Mouse (Mus musculus): ENCODE measurements around the gene Itga4. TPM values are rescaled to one million over a fixed set of nuclear protein-coding genes. Genes with fewer than 3 reads are reported as not detected.

The Itga4 gene
- total and polyA plus RNA-seq, 3 experiments, result 22.7 to 97.5 (median 48.9) TPM

DNA sequence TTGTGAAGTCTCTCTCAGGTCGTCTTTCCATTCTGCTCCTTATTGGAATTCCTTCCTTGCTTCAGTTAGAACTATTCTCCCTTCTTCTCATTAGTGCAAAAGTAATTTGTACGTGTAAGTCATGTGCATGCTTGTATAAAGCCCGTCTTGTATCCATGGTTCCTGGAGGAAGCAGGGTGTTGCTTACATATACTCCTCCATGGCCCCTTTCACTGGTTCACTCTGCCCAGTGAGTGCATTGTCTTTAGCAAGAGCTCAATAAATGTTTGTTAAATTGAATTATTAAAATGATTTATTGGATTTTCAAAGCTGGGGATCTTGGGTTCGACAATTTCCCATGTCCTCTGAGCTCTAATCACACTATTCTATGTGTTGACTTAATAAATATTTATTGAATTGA is 29.0 kb downstream of the Itga4 start:
- H3K36me3 ChIP-seq (ENCODE audit: control insufficient read depth in 1 of 2, insufficient read depth in 2 of 2, low read length in 2 of 2), result peaks cover 3 to 89% of the 10 kb centered on the region in 2 experiments; a peak in 3 of 4 replicates

DNA sequence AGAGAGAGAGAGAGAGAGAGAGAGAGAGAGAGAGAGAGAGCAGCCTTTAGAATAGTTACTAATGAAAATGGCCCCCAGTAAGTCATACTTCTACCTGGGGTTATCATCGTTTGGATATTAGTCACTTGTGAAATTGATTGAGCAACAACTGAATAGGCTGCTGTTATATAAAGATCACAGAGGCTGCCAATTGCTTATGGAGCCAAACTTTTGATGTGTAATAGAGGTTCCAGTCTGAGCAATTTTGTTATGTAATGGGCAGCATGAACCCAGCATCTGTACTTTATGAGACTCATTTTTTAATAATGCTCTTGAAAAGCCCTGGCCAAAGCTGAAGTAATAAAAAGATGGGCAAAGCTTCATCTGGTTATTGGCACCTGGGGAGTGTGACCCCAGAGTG is 34.9 kb downstream of the Itga4 start:
- H3K27me3 ChIP-seq (ENCODE audit: control insufficient read depth in 1 of 2, insufficient read depth in 2 of 2, low read length in 2 of 2), result no peaks in the 10 kb centered on the region
- no peak for DNase-seq (ENCODE audit: low read depth, low spot score)
- H3K36me3 ChIP-seq (ENCODE audit: control insufficient read depth in 1 of 2, insufficient read depth in 2 of 2, low read length in 2 of 2), result peaks cover 0 to 70% of the 10 kb centered on the region in 2 experiments; a peak in 3 of 4 replicates
- H3K9ac ChIP-seq (ENCODE audit: control insufficient read depth, low read depth, low read length, poor library complexity, severe bottlenecking), result no peak overlapping the region
- H3K4me1 ChIP-seq (ENCODE audit: control insufficient read depth in 1 of 2, insufficient read depth in 2 of 2, low read length in 2 of 2), result no peaks in the 10 kb centered on the region
- TF ChIP-seq RAD21 (IDR thresholded peaks at IDR 0.05; ENCODE audit: low read depth, low read length) (no peak), JUND (IDR thresholded peaks at IDR 0.05; ENCODE audit: low read depth, low read length) (no peak), MYC (IDR thresholded peaks at IDR 0.05; ENCODE audit: low read depth, low read length) (no peak), SMC3 (IDR thresholded peaks at IDR 0.05; ENCODE audit: low read depth, low read length) (no peak), ELF1 (IDR thresholded peaks at IDR 0.05; ENCODE audit: low read depth, low read length) (no peak), NELFE (IDR thresholded peaks at IDR 0.05; ENCODE audit: low read depth, low read length) (no peak), ETS1 (IDR thresholded peaks at IDR 0.05; ENCODE audit: low read depth, low read length) (no peak), E2F4 (IDR thresholded peaks at IDR 0.05; ENCODE audit: borderline replicate concordance, low read depth, low read length) (no peak), MAZ (IDR thresholded peaks at IDR 0.05; ENCODE audit: low read depth, low read length) (no peak), TAL1 (IDR thresholded peaks at IDR 0.05; ENCODE audit: low read length) (no peak), CHD1 (IDR thresholded peaks at IDR 0.05; ENCODE audit: low read depth, low read length) (no peak), MYB (IDR thresholded peaks at IDR 0.05; ENCODE audit: low read depth, low read length) (no peak)
- no peak overlapping the region for H3K27ac ChIP-seq (ENCODE audit: control insufficient read depth, low read depth, low read length)
- no peak overlapping the region for H3K4me3 ChIP-seq (ENCODE audit: control insufficient read depth in 1 of 2, insufficient read depth in 1 of 2, low read depth in 2 of 2, low read length in 2 of 2)
- no peaks in the 10 kb centered on the region for H3K9me3 ChIP-seq (replicated peaks; ENCODE audit: insufficient read depth, low read length)
- H3K79me2 ChIP-seq (ENCODE audit: control insufficient read depth, insufficient read depth, low read length, poor library complexity), result no peaks in the 10 kb centered on the region

More for the DNA sequence above, 29.0 kb downstream of the Itga4 start:
- H3K4me1 ChIP-seq (ENCODE audit: control insufficient read depth in 1 of 2, insufficient read depth in 2 of 2, low read length in 2 of 2), result no peaks in the 10 kb centered on the region
- no peaks in the 10 kb centered on the region for H3K79me2 ChIP-seq (ENCODE audit: control insufficient read depth, insufficient read depth, low read length, poor library complexity)
- TF ChIP-seq CTCF (IDR thresholded peaks at IDR 0.05 in 2 of 3, conservative IDR thresholded peaks at IDR 0.05 in 1 of 3; ENCODE audit: control insufficient read depth in 1 of 3, insufficient read depth in 1 of 3, low read depth in 2 of 3, low read length in 3 of 3, poor library complexity in 1 of 3, severe bottlenecking in 1 of 3) (no peak), KAT2A (conservative IDR thresholded peaks at IDR 0.05; ENCODE audit: low read depth, low read length) (no peak), JUND (IDR thresholded peaks at IDR 0.05; ENCODE audit: low read depth, low read length) (no peak), USF1 (IDR thresholded peaks at IDR 0.05; ENCODE audit: low read depth, low read length) (no peak), NRF1 (IDR thresholded peaks at IDR 0.05; ENCODE audit: insufficient read depth, low read depth, low read length, poor library complexity, severe bottlenecking) (no peak), ZC3H11A (IDR thresholded peaks at IDR 0.05; ENCODE audit: low read depth, low read length) (no peak), MXI1 (IDR thresholded peaks at IDR 0.05; ENCODE audit: low read depth, low read length) (no peak), USF2 (IDR thresholded peaks at IDR 0.05; ENCODE audit: borderline replicate concordance in 1 of 2, insufficient read depth in 1 of 2, low read depth in 1 of 2, low read length in 2 of 2) (no peak), RCOR1 (IDR thresholded peaks at IDR 0.05; ENCODE audit: low read depth, low read length) (no peak), MAFK (IDR thresholded peaks at IDR 0.05; ENCODE audit: borderline replicate concordance, low read depth, low read length) (no peak), ZNF384 (IDR thresholded peaks at IDR 0.05; ENCODE audit: low read depth, low read length) (no peak), EP300 (IDR thresholded peaks at IDR 0.05; ENCODE audit: low read depth in 1 of 2, low read length in 2 of 2) (no peak), HCFC1 (IDR thresholded peaks at IDR 0.05; ENCODE audit: low read depth, low read length) (no peak), BHLHE40 (IDR thresholded peaks at IDR 0.05; ENCODE audit: borderline replicate concordance, low read depth, low read length) (no peak), CHD1 (IDR thresholded peaks at IDR 0.05; ENCODE audit: low read depth, low read length) (no peak)
- no peaks in the 10 kb centered on the region for H3K27me3 ChIP-seq (ENCODE audit: control insufficient read depth in 1 of 2, insufficient read depth in 2 of 2, low read length in 2 of 2)
- no peak for DNase-seq (ENCODE audit: low read depth, low spot score)
- H3K27ac ChIP-seq (ENCODE audit: control insufficient read depth, low read depth, low read length), result no peak overlapping the region
- H3K9ac ChIP-seq (ENCODE audit: control insufficient read depth, low read depth, low read length, poor library complexity, severe bottlenecking), result no peak overlapping the region
- H3K9me3 ChIP-seq (replicated peaks; ENCODE audit: insufficient read depth, low read length), result no peaks in the 10 kb centered on the region
- H3K4me3 ChIP-seq (ENCODE audit: control insufficient read depth in 1 of 2, insufficient read depth in 1 of 2, low read depth in 2 of 2, low read length in 2 of 2), result no peak overlapping the region

Measured in MEL (cell line).